Mouse (Mus musculus) ES-E14 (cell line): ENCODE measurements at regions not wholly inside any gene's neighbourhood (a gene's known extent, or its start where the extent isn't known, plus 50 kb on each side); places are given as distances from the start of the nearest gene placed in this dataset.

ENCODE experiments used
- CHD2 ChIP-seq: IDR thresholded peaks from 2 replicates; pipeline ENCODE4 v1.6.1; 2014; ENCODE audit warnings: mild to moderate bottlenecking, low read depth, low read length, inconsistent platforms
- HCFC1 ChIP-seq: IDR thresholded peaks from 2 replicates; pipeline ENCODE4 v1.6.1; 2012; ENCODE audit warnings: low read length, inconsistent platforms, borderline replicate concordance; ENCODE audit not compliant: insufficient read depth
- MAFK ChIP-seq: IDR thresholded peaks from 2 replicates; pipeline ENCODE4 v1.6.1; 2014; ENCODE audit warnings: mild to moderate bottlenecking, low read depth, low read length, inconsistent platforms; ENCODE audit not compliant: insufficient read depth
- ZC3H11A ChIP-seq: IDR thresholded peaks from 2 replicates; pipeline ENCODE4 v1.6.1; 2012; ENCODE audit warnings: low read depth, mild to moderate bottlenecking, inconsistent platforms, low read length, borderline replicate concordance
- ZNF384 ChIP-seq: IDR thresholded peaks from 2 replicates; pipeline ENCODE4 v1.6.1; 2012; ENCODE audit warnings: low read depth, low read length, inconsistent platforms

DNA sequence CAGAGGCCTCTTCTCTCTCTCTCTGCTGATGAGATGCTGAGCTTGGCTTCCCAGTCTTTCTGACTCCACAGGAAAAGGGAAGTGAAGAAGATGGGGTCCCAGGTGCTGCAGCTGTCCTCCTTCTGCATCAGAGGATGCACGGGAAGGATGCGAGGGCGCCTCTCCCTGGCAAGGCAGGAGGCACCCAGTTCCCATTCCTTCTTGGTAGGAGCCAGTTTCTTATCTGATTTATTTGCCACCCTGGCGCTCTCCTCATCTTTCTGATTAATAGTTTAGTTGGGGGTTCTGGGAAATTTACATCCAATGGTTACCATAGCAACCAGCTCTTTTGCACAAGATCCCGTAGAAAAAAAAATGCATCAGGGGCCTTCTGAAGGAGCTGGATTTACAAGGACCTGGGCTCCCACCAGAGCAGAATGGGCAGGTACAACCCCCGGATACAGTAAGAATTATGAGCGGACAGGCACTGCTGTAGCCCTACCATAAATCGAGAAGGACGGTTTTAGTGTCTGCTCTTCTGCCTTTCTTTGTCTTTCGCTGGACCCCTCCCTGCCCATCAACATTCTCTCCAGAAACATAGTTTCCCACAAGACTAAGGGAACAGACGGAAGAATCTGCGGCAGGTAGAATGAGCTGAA is 107.2 kb upstream of the Shb start:
- TF ChIP-seq HCFC1 (no peak), CHD2 (no peak), MAFK (no peak), ZNF384 (no peak), ZC3H11A (no peak)
